Mouse (Mus musculus) megakaryocyte-erythroid progenitor cell, adult 5 weeks (primary cell): ENCODE measurements around the gene Caap1. TPM values are rescaled to one million over a fixed set of nuclear protein-coding genes. Genes with fewer than 3 reads are reported as not detected.

Source experiments
- polyA plus RNA-seq: library from polyadenylated mRNA; stranded (reverse); fragments of >175 nt; gene quantifications from 2 replicates; pipeline ENCODE4 v1.2.3, GENCODE M21; 2012

Gene Caap1
- 2.8 and 3.5 TPM in 2 replicates for polyA plus RNA-seq

DNA sequence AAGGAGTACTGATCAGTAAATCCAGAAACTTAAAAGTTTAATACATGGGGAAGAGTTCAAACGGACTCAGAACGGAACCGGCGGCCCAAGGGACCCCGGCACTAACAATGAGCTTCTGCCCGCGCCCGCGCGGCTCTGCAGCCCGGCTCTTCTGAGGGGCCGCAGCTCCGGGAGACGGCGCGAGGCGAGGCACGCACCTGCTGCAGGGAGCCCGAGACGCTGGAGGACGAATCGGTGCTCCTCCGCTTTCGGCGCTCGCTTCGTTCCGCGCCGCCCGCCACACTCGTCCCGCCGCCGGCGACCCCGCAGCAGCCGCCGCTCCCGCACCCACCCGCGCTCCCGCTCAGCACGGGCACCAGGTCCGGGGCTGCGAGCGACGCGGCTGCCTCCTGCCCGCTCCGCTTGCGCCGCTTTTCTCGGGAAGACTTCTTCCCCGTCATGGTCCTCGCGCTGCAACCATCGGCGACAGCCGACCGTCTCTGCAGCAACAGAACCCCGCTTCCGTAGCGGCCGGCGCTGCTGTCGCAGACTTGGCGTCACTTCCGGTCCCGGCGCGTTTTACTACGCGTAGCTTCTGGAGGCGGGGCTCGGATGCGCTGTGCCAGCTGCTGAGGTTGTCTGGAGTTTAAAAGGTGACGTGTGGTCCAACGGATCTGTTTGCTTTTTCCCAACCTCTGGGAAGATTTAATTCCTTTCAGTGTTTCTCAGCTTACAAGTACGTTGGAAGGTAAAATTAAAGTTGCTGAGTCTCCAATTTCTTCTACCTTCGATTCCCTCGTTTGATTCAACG, at the start of gene Caap1, which contains the start of gene Gm10306:
Caap1 (minus strand) TSS at position 532 of the 790 bp plus-strand sequence.
Gm10306 (plus strand) TSS at position 282 of the 790 bp plus-strand sequence.

DNA sequence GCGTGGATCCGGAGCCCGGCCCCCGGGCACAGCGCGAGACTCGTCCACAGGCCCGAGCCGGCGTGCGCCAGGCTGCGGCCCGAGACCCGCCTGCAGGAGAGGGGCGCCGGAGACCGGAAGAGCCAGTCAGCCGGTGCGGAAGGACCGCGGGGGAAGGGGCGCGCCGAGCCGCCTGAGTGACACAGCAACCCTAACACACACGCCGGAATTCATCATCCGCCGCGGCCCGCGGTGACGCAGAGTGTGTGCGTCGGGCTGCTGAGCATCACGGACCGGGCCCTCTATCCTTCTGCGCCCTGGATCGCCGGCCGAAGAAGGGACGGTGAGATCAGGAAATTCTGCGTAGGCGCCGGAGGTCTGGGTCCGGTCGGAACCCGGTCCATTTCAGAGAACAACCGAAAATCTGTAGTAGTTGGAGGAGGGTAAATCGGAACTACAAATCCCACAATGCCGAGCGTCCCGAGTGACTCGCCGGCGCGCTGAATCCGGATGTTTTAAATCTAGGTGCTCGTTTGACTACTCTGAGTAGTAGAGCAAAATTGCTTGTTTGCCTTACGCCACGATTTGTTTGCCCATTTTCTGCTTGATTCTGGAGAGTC, 46.5 kb upstream of the Caap1 start, which contains the start of gene Plaa:
Plaa (minus strand) TSS at position 214 of the 599 bp plus-strand sequence.

Other genes starting within 250 kb of the Caap1 start
- gene Gm10306, start 250 bp downstream of the Caap1 start, polyA plus RNA-seq = not detected in 2 replicates
- gene Plaa, start 46.4 kb upstream of the Caap1 start, polyA plus RNA-seq = 40.9 and 54.4 TPM in 2 replicates
- gene Ift74, start 57.7 kb upstream of the Caap1 start, polyA plus RNA-seq = 1.8 and 1.9 TPM in 2 replicates
- gene Lrrc19, start 93.3 kb upstream of the Caap1 start, polyA plus RNA-seq = not detected in 2 replicates
- gene Tek, start 182.5 kb upstream of the Caap1 start, polyA plus RNA-seq = 0.74 and 0.96 TPM in 2 replicates